Mouse (Mus musculus) testis, adult 2 months (tissue): Measurements from ENCODE around the gene H2-Aa.

Source experiments
- CTCF ChIP-seq: fragments of 200-500 bp; IDR thresholded peaks from 2 replicates; pipeline ENCODE4 v1.5.1; 2012; ENCODE audit warnings: low read depth, mild to moderate bottlenecking, inconsistent platforms, low read length, moderate library complexity; ENCODE audit not compliant: control insufficient read depth, insufficient read depth, insufficient replicate concordance
- POLR2A ChIP-seq: fragments of 200-500 bp; IDR thresholded peaks from 2 replicates; pipeline ENCODE4 v1.6.1; 2012; ENCODE audit warnings: low read depth, mild to moderate bottlenecking, inconsistent platforms, low read length, moderate library complexity; ENCODE audit not compliant: control insufficient read depth

GRCm38 (mm10) chr17:34313393-34313792 lies 25.8 kb upstream of the H2-Aa start:
- TF ChIP-seq POLR2A (no peak), CTCF (peak; percentile 90; the same call in 1 of the 2 replicates)
